Mouse (Mus musculus) bone marrow macrophage, adult 2 months (primary cell): ENCODE measurements around the gene Sirpa.

ENCODE experiments used
- CTCF ChIP-seq: IDR thresholded peaks from 2 replicates; pipeline ENCODE4 v1.5.1; 2012; ENCODE audit warnings: low read depth, mild to moderate bottlenecking, low read length, moderate library complexity
- POLR2A ChIP-seq: IDR thresholded peaks from 2 replicates; pipeline ENCODE4 v1.6.1; 2012; ENCODE audit warnings: mild to moderate bottlenecking, low read depth, low read length, borderline replicate concordance

DNA sequence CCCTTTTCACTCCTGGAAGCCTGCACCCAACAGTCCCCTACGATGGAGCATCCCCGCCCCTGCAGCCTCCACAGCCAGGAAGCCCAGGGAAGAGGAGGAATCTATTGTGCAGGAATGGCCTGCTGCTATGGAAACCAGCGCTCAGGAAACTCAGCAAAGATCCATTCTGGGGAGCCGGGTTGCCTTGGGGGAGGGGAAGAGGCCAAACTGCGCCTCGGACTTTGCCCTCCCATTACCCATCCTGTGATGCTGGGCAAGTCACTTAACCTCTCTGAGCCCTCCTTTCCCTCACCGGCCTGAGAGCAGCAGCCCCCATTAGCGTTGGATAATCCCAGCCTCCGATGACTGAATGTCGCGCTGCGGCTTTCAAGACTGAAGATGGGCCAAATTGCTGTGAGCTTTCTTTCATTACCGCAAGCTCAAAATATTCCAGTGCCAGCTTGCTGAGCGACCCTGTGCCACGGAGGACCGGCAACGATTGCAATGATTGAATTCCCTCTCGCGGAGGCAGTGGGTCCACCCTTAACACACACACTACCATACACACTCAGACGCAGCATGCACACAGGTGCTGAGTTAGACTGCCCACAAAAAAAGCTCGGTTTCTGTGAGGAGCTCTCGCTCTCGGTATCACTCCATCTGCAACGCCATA, 18.1 kb upstream of the Sirpa start:
- TF ChIP-seq POLR2A (no peak), CTCF (no peak)
